10 mouse cellular contexts compared by ENCODE assay signal in the genomic region with DNA sequence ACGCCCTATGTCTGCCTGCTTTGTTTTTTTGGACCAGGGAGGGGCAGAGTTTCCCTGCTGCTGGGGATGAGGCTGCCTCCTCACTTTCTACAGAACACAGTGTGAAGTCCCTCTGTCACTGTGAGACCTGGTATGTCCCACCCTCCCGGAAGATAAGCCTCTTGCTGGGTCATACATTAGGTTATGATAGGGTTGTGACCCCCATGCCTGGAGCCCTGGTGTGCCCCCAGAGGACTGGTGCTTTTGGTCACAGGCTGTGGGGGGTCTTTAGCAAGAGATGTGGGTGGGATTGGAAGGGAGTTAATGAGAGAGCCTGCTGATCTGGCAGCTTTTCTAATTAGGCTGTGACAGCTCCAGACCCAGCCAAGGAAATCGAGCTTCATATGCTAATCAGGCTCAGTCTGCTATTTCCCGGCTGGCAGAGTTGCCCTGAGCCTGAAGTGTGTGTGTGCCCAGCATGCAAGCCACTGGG. TPM values are rescaled to one million over a fixed set of nuclear protein-coding genes. Genes with fewer than 3 reads are reported as not detected.
DNase-seq lines count a peak whose midpoint lies in the region; ATAC-seq and TF ChIP-seq lines count a peak whose summit lies in the region.
"Had no signal": no experiment of that assay in that cellular context is flagged by ENCODE, and none has a peak within 500 bp of the region (broad histone marks: within the 10 kb centered on the region; RNA-seq: fewer than 3 reads in every experiment).

No protein-coding gene starts in this region.

- H3K27me3 ChIP-seq in kidney, postnatal 0 days (ENCODE audit: insufficient read depth, low read length) = no peaks in the 10 kb centered on the region
- H3K27me3 ChIP-seq in hindbrain, embryonic 15.5 days = no peaks in the 10 kb centered on the region
- no peaks in the 10 kb centered on the region for H3K27me3 ChIP-seq in neural tube, embryonic 15.5 days (replicated peaks)
- H3K27me3 ChIP-seq: lung, embryonic 15.5 days had no signal

- peak; percentile 47 for ATAC-seq in kidney, postnatal 0 days (replicated peaks; ENCODE audit: low FRiP score, low read depth)
- peak; percentile 87 for ATAC-seq in hindbrain, embryonic 15.5 days (ENCODE audit: low FRiP score, low read depth)
- ATAC-seq in neural tube, embryonic 15.5 days (ENCODE audit: low FRiP score) = peak; percentile 77

- peak; percentile 18 for DNase-seq in kidney, postnatal 0 days (ENCODE audit: low spot score)
- DNase-seq in kidney, adult 8-10 months = no peak
- peak; percentile 43 to 52 for DNase-seq in cerebellum, postnatal 25 days
- no peak for DNase-seq in adipocyte (ENCODE audit: low spot score)
- DNase-seq in adrenal gland, postnatal 10 days = no peak
- DNase-seq in adrenal gland, adult (ENCODE audit: inconsistent age in 2 of 2, low spot score in 1 of 2) = no peak

- no peaks in the 10 kb centered on the region for H3K36me3 ChIP-seq in kidney, postnatal 0 days (ENCODE audit: insufficient read depth, low read length)
- no peaks in the 10 kb centered on the region for H3K36me3 ChIP-seq in hindbrain, embryonic 15.5 days
- H3K36me3 ChIP-seq in neural tube, embryonic 15.5 days = no peaks in the 10 kb centered on the region
- H3K36me3 ChIP-seq: heart, embryonic 10.5 days; lung, embryonic 15.5 days had no signal

- no peaks in the 10 kb centered on the region for H3K9me3 ChIP-seq in kidney, postnatal 0 days (replicated peaks; ENCODE audit: low read length)
- H3K9me3 ChIP-seq in hindbrain, embryonic 15.5 days = no peaks in the 10 kb centered on the region
- peaks cover 4% of the 10 kb centered on the region; the same call in 1 of the 2 replicates for H3K9me3 ChIP-seq in neural tube, embryonic 15.5 days (replicated peaks)
- H3K9me3 ChIP-seq: lung, embryonic 15.5 days had no signal

- no peak overlapping the region for H3K4me2 ChIP-seq in kidney, postnatal 0 days (ENCODE audit: low read length)
- no peak overlapping the region for H3K4me2 ChIP-seq in hindbrain, embryonic 15.5 days
- H3K4me2 ChIP-seq in neural tube, embryonic 15.5 days = no peak overlapping the region
- H3K4me2 ChIP-seq: lung, embryonic 15.5 days had no signal

- WGBS in kidney, postnatal 0 days = 8% methylated on average over 4 of the region's 4 CpGs
- 5% methylated on average over 4 of the region's 4 CpGs for WGBS in hindbrain, embryonic 15.5 days
- WGBS in neural tube, embryonic 15.5 days = 7% methylated on average over 4 of the region's 4 CpGs

- H3K9ac ChIP-seq in kidney, postnatal 0 days (ENCODE audit: low read depth, low read length) = no peak overlapping the region
- H3K9ac ChIP-seq in hindbrain, embryonic 15.5 days = no peak overlapping the region
- H3K9ac ChIP-seq in neural tube, embryonic 15.5 days (replicated peaks) = no peak overlapping the region
- H3K9ac ChIP-seq: lung, embryonic 15.5 days had no signal

- TF ChIP-seq CTCF in kidney, postnatal 0 days (IDR thresholded peaks at IDR 0.05; ENCODE audit: low read depth) = peak; percentile 15; the same call in 1 of the 2 replicates

- no peak overlapping the region for H3K27ac ChIP-seq in kidney, postnatal 0 days
- H3K27ac ChIP-seq in hindbrain, embryonic 15.5 days (replicated peaks) = peak overlapping the region; percentile 76
- peak overlapping the region; percentile 71 for H3K27ac ChIP-seq in neural tube, embryonic 15.5 days (replicated peaks)
- H3K27ac ChIP-seq: heart, embryonic 10.5 days; lung, embryonic 15.5 days had no signal

- H3K4me1 ChIP-seq in kidney, postnatal 0 days (replicated peaks; ENCODE audit: insufficient read depth, low read length) = no peaks in the 10 kb centered on the region
- peaks cover 22% of the 10 kb centered on the region for H3K4me1 ChIP-seq in hindbrain, embryonic 15.5 days (replicated peaks)
- H3K4me1 ChIP-seq in neural tube, embryonic 15.5 days = peaks cover 21% of the 10 kb centered on the region
- H3K4me1 ChIP-seq: lung, embryonic 15.5 days had no signal

- no peak overlapping the region for H3K4me3 ChIP-seq in kidney, postnatal 0 days (replicated peaks; ENCODE audit: low read depth, low read length)
- H3K4me3 ChIP-seq in hindbrain, embryonic 15.5 days = no peak overlapping the region
- no peak overlapping the region for H3K4me3 ChIP-seq in neural tube, embryonic 15.5 days (replicated peaks)
- H3K4me3 ChIP-seq: heart, embryonic 10.5 days; lung, embryonic 15.5 days had no signal

RNA-seq across cellular contexts. Expression of gene Kazn, which starts 28.2 kb away (rescaled TPM):
- 16.2 and 16.4 TPM in 2 replicates for polyA plus RNA-seq in kidney, postnatal 0 days (2015; fragmentation: Nextera tagmentation; extraction: Ambion mirVana)
- polyA plus RNA-seq in hindbrain, embryonic 15.5 days (2015; fragmentation: Nextera tagmentation; extraction: Ambion mirVana) = 27.8 and 29.7 TPM in 2 replicates
- 25.4 and 25.5 TPM in 2 replicates for polyA plus RNA-seq in neural tube, embryonic 15.5 days (2015; fragmentation: Nextera tagmentation; extraction: Ambion mirVana)
- total RNA-seq in adrenal gland, postnatal 10 days (2021) = 10 to 100 TPM; 17.0 to 23.0 TPM

Comparison
In these comparisons a context has a peak if more than half of its experiments do, and no peak if none do; other contexts are left out.
1. DNase-seq: peak in kidney, postnatal 0 days (single experiment) and cerebellum, postnatal 25 days (2 of 2); none in kidney, adult 8-10 months (0 of 2), adipocyte (single experiment), adrenal gland, postnatal 10 days (single experiment) and adrenal gland, adult (0 of 2).
2. Peak in every context shown above with its lines, with median percentiles within 50 percentile points of each other: ATAC-seq.